Comparison of ENCODE assay signal across 9 mouse cellular contexts in the genomic region with DNA sequence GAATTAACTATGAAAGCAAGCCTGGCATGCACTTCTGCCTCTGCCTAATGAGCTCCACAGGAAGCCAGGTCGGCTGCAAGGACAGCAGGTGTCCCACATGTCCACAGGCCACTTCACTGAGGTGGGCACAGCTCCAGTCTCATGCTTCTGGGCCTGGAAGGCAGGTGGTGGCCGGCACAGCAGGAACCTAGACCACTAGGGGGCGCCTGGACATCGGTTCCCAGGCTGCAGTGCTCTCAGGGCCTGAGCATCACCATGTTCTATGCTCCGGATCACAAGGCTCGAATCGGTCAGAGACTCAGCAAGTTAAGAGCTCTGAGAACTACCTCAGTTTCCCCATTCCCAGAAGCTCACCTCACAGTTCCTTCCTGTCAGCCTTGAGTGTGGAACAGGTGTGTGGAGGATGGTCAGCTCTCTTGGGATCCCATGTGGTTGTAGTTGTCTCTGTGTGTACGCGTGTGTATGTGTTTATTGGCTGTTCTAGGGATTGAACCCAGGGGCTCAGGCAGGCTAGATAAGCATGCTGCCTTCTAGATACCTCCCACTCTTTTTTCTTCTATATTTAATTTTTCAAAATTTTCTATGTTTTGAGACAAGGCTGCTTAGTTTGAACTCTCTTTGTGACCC.
A peak's percentile ranks its signal among the peaks of the same experiment; 100 is the strongest.
DNase-seq lines count a peak whose midpoint lies in the region; ATAC-seq and TF ChIP-seq lines count a peak whose summit lies in the region.
"Had no signal": no experiment of that assay in that cellular context is flagged by ENCODE, and none has a peak within 500 bp of the region (broad histone marks: within the 10 kb centered on the region; RNA-seq: fewer than 3 reads in every experiment).

No protein-coding gene starts in this region.

- H3K4me1 ChIP-seq in cerebellum, adult 2 months (ENCODE audit: control insufficient read depth, insufficient read depth, low read length): 0 out of 2 replicates have a peak, but pooled peaks cover 2% of the 10 kb centered on the region
- H3K4me1 ChIP-seq in hindbrain, embryonic 13.5 days (replicated peaks): no peaks in the 10 kb centered on the region; the same call in none of the 2 replicates
- H3K4me1 ChIP-seq: limb, embryonic 15.5 days had no signal

- H3K9me3 ChIP-seq in hindbrain, embryonic 13.5 days: no peaks in the 10 kb centered on the region
- H3K9me3 ChIP-seq: limb, embryonic 15.5 days had no signal

- WGBS in cerebellum, adult 2 months: 24% methylated on average over 9 of the region's 9 CpGs
- 37% methylated on average over 9 of the region's 9 CpGs for WGBS in hindbrain, embryonic 13.5 days

- no peak for TF ChIP-seq POLR2A in cerebellum, adult 2 months (IDR thresholded peaks at IDR 0.05; ENCODE audit: borderline replicate concordance, insufficient read depth, low read length)

- TF ChIP-seq CTCF in cerebellum, adult 2 months (IDR thresholded peaks at IDR 0.05; ENCODE audit: borderline replicate concordance, insufficient read depth, low read depth, low read length): peak; percentile 94

- ATAC-seq in frontal cortex, adult (ENCODE audit: low TSS enrichment): peak; percentile 97
- peak; percentile 93 for ATAC-seq in hindbrain, embryonic 13.5 days (ENCODE audit: low FRiP score)

- no peak overlapping the region for H3K4me3 ChIP-seq in cerebellum, adult 2 months (replicated peaks; ENCODE audit: insufficient read depth, low read depth, low read length)
- H3K4me3 ChIP-seq in hindbrain, embryonic 13.5 days: no peak overlapping the region
- H3K4me3 ChIP-seq: limb, embryonic 15.5 days had no signal

- no peak overlapping the region for H3K4me2 ChIP-seq in hindbrain, embryonic 13.5 days
- H3K4me2 ChIP-seq: limb, embryonic 15.5 days had no signal

- no peaks in the 10 kb centered on the region for H3K27me3 ChIP-seq in cerebellum, adult 2 months (ENCODE audit: control insufficient read depth, insufficient read depth, low read length)
- H3K27me3 ChIP-seq in hindbrain, embryonic 13.5 days: no peaks in the 10 kb centered on the region
- H3K27me3 ChIP-seq: limb, embryonic 15.5 days had no signal

- H3K27ac ChIP-seq in cerebellum, adult 2 months (ENCODE audit: insufficient read depth, low read length): no peak overlapping the region
- no peak overlapping the region for H3K27ac ChIP-seq in hindbrain, embryonic 13.5 days
- H3K27ac ChIP-seq: limb, embryonic 15.5 days had no signal

- peak; percentile 62 for DNase-seq in Muller cell, postnatal 12 days (ENCODE audit: inconsistent ontology term)
- peak; percentile 93 to 95 for DNase-seq in cerebellum, adult 2 months
- DNase-seq in layer of hippocampus, postnatal 14 days (ENCODE audit: low spot score in 2 of 2): peak; percentile 77 to 80
- DNase-seq in lung, postnatal 14 days: peak; percentile 81
- peak; percentile 49 for DNase-seq in retina, postnatal 7 days (ENCODE audit: low read depth, low spot score)
- peak; percentile 14 to 50 for DNase-seq in urinary bladder, adult 18-20 months (ENCODE audit: low spot score in 2 of 2)

- no peaks in the 10 kb centered on the region for H3K36me3 ChIP-seq in hindbrain, embryonic 13.5 days
- H3K36me3 ChIP-seq: limb, embryonic 15.5 days had no signal

- H3K9ac ChIP-seq in hindbrain, embryonic 13.5 days: no peak overlapping the region
- H3K9ac ChIP-seq: limb, embryonic 15.5 days had no signal

Comparison
In these comparisons a context has a peak if more than half of its experiments do, and no peak if none do; other contexts are left out.
1. DNase-seq: peak in every context shown above with its lines; median percentile 94 in cerebellum, adult 2 months; 81 in lung, postnatal 14 days; 78 in layer of hippocampus, postnatal 14 days; 62 in Muller cell, postnatal 12 days; 49 in retina, postnatal 7 days; 32 in urinary bladder, adult 18-20 months.